In the genomic region with DNA sequence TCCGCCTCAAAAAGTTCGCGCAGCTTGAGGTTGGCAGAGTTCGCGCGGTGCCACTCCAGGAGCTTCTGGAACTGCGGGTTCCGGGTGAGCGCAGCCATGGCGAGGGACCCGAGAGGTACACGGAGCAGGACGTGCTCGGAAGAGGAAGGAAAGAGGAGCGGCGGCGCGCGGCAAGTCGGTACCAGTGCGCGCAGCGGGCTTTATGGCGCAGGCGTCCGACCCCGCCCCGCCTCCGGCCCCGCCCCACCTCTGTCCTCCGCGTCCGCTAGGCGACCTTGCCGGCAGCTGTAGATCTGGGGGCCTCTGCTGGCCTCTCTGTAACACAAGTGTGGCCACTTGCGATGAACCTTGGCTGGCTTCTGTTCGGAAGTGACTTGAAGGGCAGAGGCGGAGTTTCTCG, we compare ENCODE assay signal across 8 mouse cellular contexts. TPM values are rescaled to one million over a fixed set of nuclear protein-coding genes. Genes with fewer than 3 reads are reported as not detected.
DNase-seq lines count a peak whose midpoint lies in the region; ATAC-seq and TF ChIP-seq lines count a peak whose summit lies in the region.

Gene Gpi1, minus strand, starts transcription at position 221 of the 400 bp plus-strand sequence.

- H3K9ac ChIP-seq in CH12.LX (ENCODE audit: insufficient read depth, low read depth): peak within 1 kb of the TSS; percentile 78
- H3K9ac ChIP-seq in heart, embryonic 12.5 days: peak within 1 kb of the TSS; percentile 84
- peak within 1 kb of the TSS; percentile 90 for H3K9ac ChIP-seq in kidney, embryonic 16.5 days (replicated peaks; ENCODE audit: low read length)
- peak within 1 kb of the TSS; percentile 89 for H3K9ac ChIP-seq in liver, embryonic 12.5 days

- peaks cover 28 to 36% of the 10 kb centered on the region in 2 experiments for H3K36me3 ChIP-seq in CH12.LX (replicated peaks in 1 of 2; ENCODE audit: control insufficient read depth in 1 of 2, insufficient read depth in 1 of 2, low read length in 1 of 2)
- peaks cover 38% of the 10 kb centered on the region for H3K36me3 ChIP-seq in heart, embryonic 12.5 days
- peaks cover 27% of the 10 kb centered on the region for H3K36me3 ChIP-seq in kidney, embryonic 16.5 days (ENCODE audit: insufficient read depth, low read length)
- H3K36me3 ChIP-seq in liver, embryonic 12.5 days: peaks cover 37% of the 10 kb centered on the region
- H3K36me3 ChIP-seq in splenic B cell, adult 2 months (ENCODE audit: control insufficient read depth, insufficient read depth, low read length, poor library complexity, severe bottlenecking): peaks cover 12% of the 10 kb centered on the region

- no peak for TF ChIP-seq EP300 in CH12.LX (IDR thresholded peaks at IDR 0.05; ENCODE audit: low read length)

- WGBS in heart, embryonic 12.5 days: under 1% methylated on average over 39 of the region's 39 CpGs
- WGBS in kidney, embryonic 16.5 days: 0% methylated on average over 29 of the region's 39 CpGs
- WGBS in liver, embryonic 12.5 days (ENCODE audit: insufficient replicate concordance): under 1% methylated on average over 33 of the region's 39 CpGs

- peak within 1 kb of the TSS; percentile 30 for H3K4me2 ChIP-seq in CH12.LX (ENCODE audit: insufficient read depth, low read depth, poor library complexity, severe bottlenecking)
- peak within 1 kb of the TSS; percentile 76 for H3K4me2 ChIP-seq in heart, embryonic 12.5 days
- peak within 1 kb of the TSS; percentile 70 for H3K4me2 ChIP-seq in kidney, embryonic 16.5 days (replicated peaks; ENCODE audit: low read depth, low read length)
- H3K4me2 ChIP-seq in liver, embryonic 12.5 days: peak within 1 kb of the TSS; percentile 95

- H3K4me1 ChIP-seq in CH12.LX (ENCODE audit: control insufficient read depth in 1 of 2, insufficient read depth in 2 of 2): peaks cover 5 to 67% of the 10 kb centered on the region in 2 experiments
- peaks cover 9% of the 10 kb centered on the region for H3K4me1 ChIP-seq in brown adipose tissue, adult 24 weeks (ENCODE audit: control insufficient read depth, insufficient read depth, insufficient read length, low read length)
- peaks cover 64% of the 10 kb centered on the region for H3K4me1 ChIP-seq in heart, embryonic 12.5 days (replicated peaks)
- H3K4me1 ChIP-seq in kidney, embryonic 16.5 days (ENCODE audit: insufficient read depth, low read length): peaks cover 48% of the 10 kb centered on the region
- peaks cover 86% of the 10 kb centered on the region for H3K4me1 ChIP-seq in liver, embryonic 12.5 days

- peak; percentile 90 for DNase-seq in CH12.LX (ENCODE audit: extremely low read depth)
- DNase-seq in naive thymus-derived CD4-positive, alpha-beta T cell, adult 2 months (ENCODE audit: low read depth): peak; percentile 90
- DNase-seq in splenic B cell, adult 2 months (ENCODE audit: low read depth, low spot score): peak; percentile 92

- no peaks in the 10 kb centered on the region for H3K9me3 ChIP-seq in CH12.LX (replicated peaks; ENCODE audit: low read length)
- no peaks in the 10 kb centered on the region for H3K9me3 ChIP-seq in heart, embryonic 12.5 days (replicated peaks)
- no peaks in the 10 kb centered on the region for H3K9me3 ChIP-seq in kidney, embryonic 16.5 days (ENCODE audit: low read length)
- H3K9me3 ChIP-seq in liver, embryonic 12.5 days (replicated peaks): no peaks in the 10 kb centered on the region

- no peaks in the 10 kb centered on the region for H3K27me3 ChIP-seq in CH12.LX (replicated peaks)
- H3K27me3 ChIP-seq in heart, embryonic 12.5 days (replicated peaks): no peaks in the 10 kb centered on the region
- no peaks in the 10 kb centered on the region for H3K27me3 ChIP-seq in kidney, embryonic 16.5 days (ENCODE audit: insufficient read depth, low read length)
- no peaks in the 10 kb centered on the region for H3K27me3 ChIP-seq in liver, embryonic 12.5 days (replicated peaks)
- H3K27me3 ChIP-seq in splenic B cell, adult 2 months (ENCODE audit: control insufficient read depth, insufficient read depth, low read length, poor library complexity, severe bottlenecking): no peaks in the 10 kb centered on the region

- in situ Hi-C loops in CH12.LX (cut with MboI; ENCODE audit: low pct_ligation_motif_present, low pct_unique_long_range_greater_than_20kb, low sequenced_read_pairs): loop anchor here (5.0 kb wide), 1 partner anchor 63 kb away; the partner anchor contains the start of gene Uba2

- no peak within 1 kb of the TSS; the same call in 1 of the 2 replicates for H3K27ac ChIP-seq in CH12.LX (ENCODE audit: insufficient read depth, low read depth)
- H3K27ac ChIP-seq in brown adipose tissue, adult 24 weeks (replicated peaks; ENCODE audit: low read depth, low read length): peak within 1 kb of the TSS; percentile 79
- peak within 1 kb of the TSS; percentile 89 for H3K27ac ChIP-seq in heart, embryonic 12.5 days (ENCODE audit: poor library complexity, severe bottlenecking)
- peak within 1 kb of the TSS; percentile 94 for H3K27ac ChIP-seq in kidney, embryonic 16.5 days (ENCODE audit: low read length)
- H3K27ac ChIP-seq in liver, embryonic 12.5 days: peak within 1 kb of the TSS; percentile 86

- peak; percentile 97 for TF ChIP-seq POLR2A in CH12.LX (IDR thresholded peaks at IDR 0.05; ENCODE audit: low read depth, low read length)

- peak; percentile 33 for TF ChIP-seq RAD21 in CH12.LX (IDR thresholded peaks at IDR 0.05; ENCODE audit: low read depth, low read length)

- dilution Hi-C loops in CH12.LX (cut with MboI; ENCODE audit: extremely low pct_ligation_motif_present, extremely low pct_unique_long_range_greater_than_20kb, low sequenced_read_pairs): no loop called here

- ATAC-seq in erythroid progenitor cell, adult 5-6 weeks (replicated peaks; ENCODE audit: low FRiP score, poor library complexity, severe bottlenecking): peak; percentile 77
- ATAC-seq in heart, embryonic 12.5 days (ENCODE audit: insufficient number of reproducible peaks, low FRiP score): peak; percentile 81
- ATAC-seq in kidney, embryonic 16.5 days (ENCODE audit: low FRiP score, low TSS enrichment): peak; percentile 80
- ATAC-seq in liver, embryonic 12.5 days: peak; percentile 75

- peak within 1 kb of the TSS; percentile 84 to 87 (median 85) for H3K4me3 ChIP-seq in CH12.LX (replicated peaks in 1 of 3; ENCODE audit: low read depth in 2 of 3, low read length in 2 of 3, poor library complexity in 1 of 3)
- peak within 1 kb of the TSS; percentile 89 for H3K4me3 ChIP-seq in brown adipose tissue, adult 24 weeks (ENCODE audit: insufficient read depth, low read depth, low read length)
- H3K4me3 ChIP-seq in heart, embryonic 12.5 days: peak within 1 kb of the TSS; percentile 73
- peak within 1 kb of the TSS; percentile 79 for H3K4me3 ChIP-seq in kidney, embryonic 16.5 days (ENCODE audit: low read length)
- H3K4me3 ChIP-seq in liver, embryonic 12.5 days: peak within 1 kb of the TSS; percentile 79

- peaks cover 34% of the 10 kb centered on the region for H3K79me2 ChIP-seq in CH12.LX (replicated peaks; ENCODE audit: control insufficient read depth, extremely low read depth, insufficient read depth, poor library complexity, severe bottlenecking)

- TF ChIP-seq CTCF in CH12.LX (conservative IDR thresholded peaks at IDR 0.05 in 1 of 2, IDR thresholded peaks at IDR 0.05 in 1 of 2; ENCODE audit: low read depth in 2 of 2, low read length in 2 of 2): peak in 1 of 2 experiments; percentile 58; a peak in 2 of 4 replicates

TF ChIP-seq in CH12.LX, 34 proteins besides CTCF, POLR2A, EP300 and RAD21 (continues in another document):
- TF ChIP-seq RCOR1 (conservative IDR thresholded peaks at IDR 0.05; ENCODE audit: low read depth, low read length) (no peak), POLR2AphosphoS2 (IDR thresholded peaks at IDR 0.05; ENCODE audit: low read depth, low read length) (peak; percentile 84), PAX5 (IDR thresholded peaks at IDR 0.05; ENCODE audit: low read length) (no peak), CHD1 (IDR thresholded peaks at IDR 0.05; ENCODE audit: low read depth, low read length) (no peak), BHLHE40 (IDR thresholded peaks at IDR 0.05; ENCODE audit: low read depth, low read length) (peak; percentile 37), NELFE (IDR thresholded peaks at IDR 0.05; ENCODE audit: low read depth, low read length) (peak; percentile 90), ZC3H11A (IDR thresholded peaks at IDR 0.05; ENCODE audit: low read depth, low read length) (no peak), KAT2A (IDR thresholded peaks at IDR 0.05; ENCODE audit: insufficient replicate concordance, low read length) (no peak), CHD2 (IDR thresholded peaks at IDR 0.05; ENCODE audit: low read length) (no peak), JUN (IDR thresholded peaks at IDR 0.05; ENCODE audit: insufficient read depth, low read depth, low read length) (no peak), MAZ (IDR thresholded peaks at IDR 0.05; ENCODE audit: low read depth, low read length) (0 out of 2 replicates have a peak, but pooled peaks have one; percentile 61), SIN3A (IDR thresholded peaks at IDR 0.05; ENCODE audit: low read length) (no peak; the same call in none of the 2 replicates), USF2 (conservative IDR thresholded peaks at IDR 0.05; ENCODE audit: low read depth, low read length) (no peak), ZKSCAN1 (IDR thresholded peaks at IDR 0.05; ENCODE audit: borderline replicate concordance, low read depth, low read length) (no peak), ELF1 (IDR thresholded peaks at IDR 0.05; ENCODE audit: low read depth, low read length) (peak; percentile 77), MXI1 (IDR thresholded peaks at IDR 0.05; ENCODE audit: low read depth, low read length) (peak; percentile 82), UBTF (IDR thresholded peaks at IDR 0.05; ENCODE audit: low read depth, low read length) (no peak), ZNF384 (IDR thresholded peaks at IDR 0.05; ENCODE audit: low read depth, low read length) (no peak), NRF1 (IDR thresholded peaks at IDR 0.05; ENCODE audit: low read depth, low read length) (peak; percentile 76), ETS1 (conservative IDR thresholded peaks at IDR 0.05; ENCODE audit: low read depth, low read length) (0 out of 2 replicates have a peak, but pooled peaks have one; percentile 20), JUND (conservative IDR thresholded peaks at IDR 0.05; ENCODE audit: low read depth, low read length) (no peak)

RNA-seq across cellular contexts. Expression of gene Gpi1, which starts in this region (rescaled TPM):
- total RNA-seq in CH12.LX (2012; rRNA removed) (243 and 332 TPM in 2 replicates), CH12.LX (2014; rRNA removed) (227 and 278 TPM in 2 replicates)
- 681 and 693 TPM in 2 replicates for polyA plus RNA-seq in CH12.LX (2012; ENCODE audit: insufficient read length, low read depth)
- polyA plus RNA-seq in brown adipose tissue, adult 24 weeks (2012; ENCODE audit: insufficient read depth, insufficient read length, missing spikeins): 1,085 and 1,523 TPM in 2 replicates
- total RNA-seq in erythroid progenitor cell, adult 5-6 weeks (2015; ENCODE audit: low replicate concordance): 91.5 and 119 TPM in 2 replicates
- total RNA-seq in erythroid progenitor cell, adult 5-6 weeks (2017; ENCODE audit: low replicate concordance): 60.7 and 90.5 TPM in 2 replicates
- 777 and 794 TPM in 2 replicates for polyA plus RNA-seq in heart, embryonic 12.5 days (2016; fragmentation: Nextera tagmentation; extraction: Ambion mirVana)
- polyA plus RNA-seq in kidney, embryonic 16.5 days (2015; fragmentation: Nextera tagmentation; extraction: Ambion mirVana): 424 and 436 TPM in 2 replicates
- polyA plus RNA-seq in liver, embryonic 12.5 days (2016; fragmentation: Nextera tagmentation; extraction: Ambion mirVana): 207 and 222 TPM in 2 replicates

Comparison
In these comparisons a context has a peak if more than half of its experiments do, and no peak if none do; other contexts are left out.
1. H3K4me2 ChIP-seq: peak in every context shown above with its lines; median percentile 95 in liver, embryonic 12.5 days; 76 in heart, embryonic 12.5 days; 70 in kidney, embryonic 16.5 days; 30 in CH12.LX.